Mouse (Mus musculus): ENCODE measurements at regions not wholly inside any gene's neighbourhood (a gene's known extent, or its start where the extent isn't known, plus 50 kb on each side); places are given as distances from the start of the nearest gene placed in this dataset.

- TF ChIP-seq POLR2A (IDR thresholded peaks at IDR 0.05; ENCODE audit: extremely low read depth, insufficient read depth, low read length) (no peak), CTCF (IDR thresholded peaks at IDR 0.05; ENCODE audit: low read depth, low read length) (no peak)
Observed at GRCm38 (mm10) chr2:61028578-61028977, 65.6 kb upstream of the Rbms1 start.
